Mouse (Mus musculus) gastrocnemius, postnatal 4 days (tissue): ENCODE results near the gene Coq4. TPM values are rescaled to one million over a fixed set of nuclear protein-coding genes. Genes with fewer than 3 reads are reported as not detected.

ENCODE experiments used
- DNase-seq, 2 experiments: peaks; one replicate each; pipeline ENCODE4 v3.0.0; 2021 to 2022; ENCODE audit warnings: low spot score in 2 of 2, mixed read lengths in 2 of 2
- microRNA-seq: library from miRNA; unstranded; fragments of <30 nt; microRNA quantifications from one replicate; pipeline ENCODE4 v1.2.0, GENCODE M21; 2021
- total RNA-seq, 2 experiments: library from RNA; stranded (reverse); gene quantifications; 2 replicates each; pipeline ENCODE4 v1.2.3; 2021

Coq4 gene
- total RNA-seq, 2 experiments from 2014 or later, result 8.1 to 9.7 TPM

DNA sequence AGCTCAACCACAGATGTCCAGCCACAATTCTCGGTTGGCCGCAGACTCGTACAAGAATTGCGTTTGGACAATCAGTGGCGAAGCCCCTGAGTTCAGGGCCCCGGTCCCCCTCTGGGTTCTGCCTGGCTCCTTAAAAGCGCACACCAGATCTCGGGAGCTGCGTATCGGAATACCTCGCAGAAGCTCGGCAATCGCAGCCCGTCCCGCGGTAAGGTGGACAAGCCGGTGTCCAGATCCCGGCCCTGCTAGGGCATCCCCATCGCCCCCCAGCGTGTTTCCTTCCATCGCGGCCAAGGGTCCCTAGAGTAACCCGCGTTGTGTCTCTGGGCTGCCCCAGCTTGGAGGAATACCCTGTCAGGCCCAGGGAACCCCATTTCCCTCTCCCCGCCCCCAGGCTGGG, 58.3 kb downstream of the Coq4 start:
- no peak for DNase-seq

DNA sequence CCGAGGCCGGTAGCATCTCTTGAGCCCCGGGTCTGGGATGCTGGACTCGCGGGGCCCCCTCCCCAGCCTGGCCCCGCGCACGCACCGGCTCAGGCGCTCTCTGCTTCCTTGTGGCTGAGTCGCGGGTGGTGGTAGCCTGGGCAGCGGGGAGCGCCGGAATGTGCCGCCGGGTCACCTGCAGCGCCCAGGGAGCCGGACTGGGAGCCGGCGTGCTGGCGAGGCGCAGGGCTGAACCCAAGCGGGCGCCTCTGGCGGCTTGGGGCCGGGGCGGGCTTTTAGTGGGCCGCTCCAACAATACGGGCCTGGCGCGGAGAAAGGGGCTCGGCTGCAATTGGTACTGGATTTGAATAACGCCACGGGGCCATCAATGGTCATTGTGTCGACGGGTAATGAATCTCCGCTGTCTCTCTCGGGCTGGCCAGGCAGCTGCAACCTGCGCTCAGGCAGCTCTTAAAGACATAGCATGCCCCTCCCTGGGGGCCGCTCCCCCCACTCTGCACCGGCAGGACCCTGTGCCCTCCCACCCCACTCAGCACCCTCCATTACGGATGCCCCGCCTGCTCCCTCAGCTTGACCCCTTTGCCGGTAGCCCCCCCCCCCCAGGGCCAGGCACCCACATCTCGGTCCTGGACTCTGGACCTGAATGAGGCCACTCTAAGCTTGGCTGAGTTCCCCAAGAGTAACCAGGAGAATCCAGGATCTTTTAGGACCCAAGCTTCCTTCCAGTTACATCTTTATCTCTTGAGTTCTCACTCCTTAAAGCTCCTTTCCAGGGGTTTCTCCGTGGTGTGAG, 59.0 kb downstream of the Coq4 start:
- DNase-seq, result no peak

DNA sequence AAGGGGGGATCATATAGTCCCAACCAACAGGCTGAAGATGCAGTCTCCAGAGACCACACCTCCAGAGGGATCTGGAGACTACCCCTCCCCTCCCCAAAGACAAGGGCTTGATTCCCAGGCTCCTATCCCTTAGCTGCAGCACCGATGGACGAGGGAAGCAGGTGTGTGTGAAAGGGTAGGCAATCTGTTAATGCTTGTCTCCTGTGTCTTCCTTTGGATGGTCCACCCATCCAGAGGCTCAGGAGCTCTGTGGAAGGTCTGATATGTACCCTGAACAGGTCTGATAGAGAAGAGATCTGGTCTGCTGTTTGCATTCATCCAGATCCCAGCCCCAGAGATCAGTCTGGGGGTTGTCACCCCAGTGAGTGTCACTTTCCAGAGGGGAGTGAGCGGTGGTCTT, 59.6 kb downstream of the Coq4 start:
- DNase-seq, result no peak

Small RNA genes lying within 50 kb of the gene (microRNA-seq; reads per million reads assigned to microRNA genes)
- not detected for gene Mir219a-2
- gene Mir219b, result not detected

Other genes starting within 250 kb of the Coq4 start
- gene Rapgef1, start 167.8 kb upstream of the Coq4 start, total RNA-seq, result 100 to 1,000 TPM; 110 to 121 TPM
- gene Gm13420, start 35.8 kb upstream of the Coq4 start, total RNA-seq, result not detected
- gene Gm13547, start 28.2 kb upstream of the Coq4 start, total RNA-seq, result not detected
- gene Trub2, start 1.0 kb downstream of the Coq4 start, total RNA-seq, result 10 to 100 TPM; 33.9 to 40.4 TPM
- gene Slc27a4, start 15.1 kb downstream of the Coq4 start, total RNA-seq, result 10 to 100 TPM; 16.2 to 16.3 TPM
- gene Urm1, start 32.6 kb downstream of the Coq4 start, total RNA-seq, result 10 to 100 TPM; 41.8 to 52.5 TPM
- gene Cercam, start 81.7 kb downstream of the Coq4 start, total RNA-seq, result 10 to 100 TPM; 40.0 to 52.1 TPM
- 10 to 100 TPM; 35.6 to 40.8 TPM for gene Odf2, start 101.7 kb downstream of the Coq4 start, total RNA-seq
- 10 to 100 TPM; 30.4 to 32.6 TPM for gene Gle1, start 147.9 kb downstream of the Coq4 start, total RNA-seq
- gene Sptan1, start 178.1 kb downstream of the Coq4 start, total RNA-seq, result 100 to 1,000 TPM; 217 to 218 TPM